Mouse (Mus musculus) lung, postnatal 4 days (tissue): Measurements from ENCODE around the gene Kif6.

Source experiments
- DNase-seq, 2 experiments: peaks; one replicate each; pipeline ENCODE4 v3.0.0; 2021

The Kif6 gene

DNA sequence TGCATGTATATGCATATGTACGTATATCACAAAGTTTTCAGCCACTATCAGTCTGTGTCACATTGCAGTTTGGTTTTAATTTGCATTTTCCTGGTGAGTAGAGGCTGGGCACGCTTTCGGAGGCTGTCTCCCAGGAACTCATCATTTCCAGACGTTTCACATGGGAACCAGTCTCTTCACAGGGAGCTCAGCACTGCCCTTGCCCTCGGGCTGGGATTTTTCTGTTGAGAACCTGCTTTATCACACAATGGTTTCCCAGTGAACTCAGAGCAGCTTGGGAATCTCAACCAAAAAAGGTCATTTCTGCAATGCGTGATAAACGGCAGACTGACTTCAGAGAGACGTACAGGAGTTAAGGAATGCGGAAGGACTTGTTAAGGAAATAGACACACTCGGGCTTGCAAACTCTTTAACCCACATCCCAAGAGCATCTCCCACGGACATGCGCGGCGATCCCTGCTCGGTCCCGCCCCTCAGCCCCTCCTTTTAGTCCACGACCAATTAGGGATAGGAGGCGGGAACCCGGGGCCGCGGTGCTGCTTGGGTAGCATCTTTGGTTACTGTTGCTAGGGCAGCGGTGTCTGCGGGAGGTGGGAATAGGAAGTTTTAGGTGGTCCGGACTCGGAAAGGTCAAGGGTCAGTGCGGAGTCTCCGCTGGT lies at the start of gene Kif6:
Kif6 (plus strand) TSS at position 560 of the 659 bp plus-strand sequence.
- peak; percentile 80 to 87 for DNase-seq

DNA sequence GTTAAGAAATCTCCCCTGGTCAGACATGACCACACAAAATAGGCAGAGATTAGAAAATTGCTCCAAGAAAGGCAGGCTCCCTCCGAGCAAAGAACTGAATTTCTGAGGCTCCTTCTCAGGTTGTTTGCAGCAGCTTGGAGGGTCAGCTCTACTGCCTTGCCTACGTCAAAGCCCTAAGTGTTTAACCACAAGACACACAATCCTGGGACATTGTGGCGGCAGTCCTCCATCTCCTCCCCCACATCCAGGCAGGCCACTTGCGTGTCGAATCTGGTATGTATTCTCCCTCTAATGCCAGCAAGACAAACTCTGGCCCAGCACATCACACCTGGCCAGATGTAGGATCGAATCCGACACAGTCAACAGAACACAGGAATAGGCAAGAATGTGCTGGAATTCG lies 46.2 kb upstream of the Kif6 start:
- peak; percentile 46 to 65 for DNase-seq

DNA sequence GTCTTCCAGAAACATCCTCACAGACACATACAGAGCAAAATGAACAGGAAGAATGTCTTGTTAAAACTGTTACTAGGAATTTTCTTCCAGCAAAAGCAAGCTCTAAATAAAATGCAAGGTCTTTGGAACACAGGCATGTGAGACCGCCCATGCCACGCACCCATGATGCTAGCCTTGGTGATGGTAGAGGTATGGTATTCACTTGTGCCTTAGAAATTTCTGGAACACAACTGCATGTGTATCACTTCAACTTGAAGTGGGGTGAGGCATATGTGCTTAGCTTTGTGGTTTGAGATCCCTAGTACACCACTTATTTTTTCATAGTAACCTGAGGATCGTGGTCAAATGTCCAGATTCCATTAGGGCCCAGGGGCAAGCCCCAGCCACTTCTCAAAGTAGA lies 37.6 kb upstream of the Kif6 start:
- DNase-seq = no peak

DNA sequence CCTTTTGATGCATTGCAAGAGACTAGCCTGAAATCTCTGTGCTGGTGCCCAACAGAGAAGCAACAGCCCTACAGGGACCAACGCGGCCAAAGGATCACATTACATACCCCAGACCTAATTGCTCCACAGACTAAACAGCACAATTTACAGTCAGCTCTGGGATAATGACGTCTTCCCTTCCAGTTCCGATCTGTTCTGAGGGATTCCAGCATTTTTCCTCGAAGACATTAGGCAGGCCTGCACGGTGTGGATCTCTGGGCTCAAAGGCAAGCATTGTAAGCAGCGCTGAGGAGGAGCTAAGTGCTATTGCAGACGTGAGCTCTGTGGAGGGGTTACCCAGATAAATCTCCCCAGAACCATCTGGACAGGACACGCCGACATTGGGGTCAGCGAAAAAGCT lies 32.5 kb upstream of the Kif6 start:
- DNase-seq = no peak

DNA sequence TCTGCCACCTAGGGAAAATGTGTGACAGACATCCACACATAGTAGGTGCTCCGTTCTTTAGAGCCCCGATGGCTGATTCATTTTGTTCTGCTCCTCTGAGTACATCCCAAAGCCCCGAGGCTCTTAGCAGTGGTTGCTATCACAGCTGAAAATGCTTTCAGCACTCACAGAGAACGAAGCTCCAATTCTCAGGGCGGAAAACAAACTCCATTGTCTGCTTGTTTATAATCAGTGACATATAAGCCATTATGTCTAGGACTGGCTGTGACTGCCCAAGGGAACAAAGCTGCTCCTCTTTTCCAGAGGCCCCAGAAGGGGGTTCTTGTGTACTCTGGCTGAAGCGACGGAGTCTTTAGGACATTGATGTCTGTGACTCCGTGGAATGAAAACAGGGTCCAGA lies 24.9 kb upstream of the Kif6 start:
- DNase-seq = no peak

DNA sequence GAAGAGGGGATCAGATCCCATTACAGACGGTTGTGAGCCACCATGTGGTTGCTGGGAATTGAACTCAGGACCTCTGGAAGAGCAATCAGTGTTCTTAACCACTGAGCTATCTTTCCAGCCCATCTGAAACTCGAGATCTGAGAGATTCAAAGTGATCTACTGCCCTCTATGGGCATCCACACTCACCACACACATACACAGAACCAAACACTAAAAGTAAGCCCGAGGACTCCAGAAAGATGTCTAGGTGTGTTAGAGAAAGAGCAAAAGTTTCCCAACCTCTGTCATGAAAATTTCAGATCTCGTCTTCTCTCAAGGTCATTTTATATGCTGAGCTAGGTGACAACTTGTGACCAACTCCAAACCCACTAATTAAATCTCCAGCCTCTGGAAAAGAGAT lies 9.5 kb upstream of the Kif6 start:
- no peak for DNase-seq

DNA sequence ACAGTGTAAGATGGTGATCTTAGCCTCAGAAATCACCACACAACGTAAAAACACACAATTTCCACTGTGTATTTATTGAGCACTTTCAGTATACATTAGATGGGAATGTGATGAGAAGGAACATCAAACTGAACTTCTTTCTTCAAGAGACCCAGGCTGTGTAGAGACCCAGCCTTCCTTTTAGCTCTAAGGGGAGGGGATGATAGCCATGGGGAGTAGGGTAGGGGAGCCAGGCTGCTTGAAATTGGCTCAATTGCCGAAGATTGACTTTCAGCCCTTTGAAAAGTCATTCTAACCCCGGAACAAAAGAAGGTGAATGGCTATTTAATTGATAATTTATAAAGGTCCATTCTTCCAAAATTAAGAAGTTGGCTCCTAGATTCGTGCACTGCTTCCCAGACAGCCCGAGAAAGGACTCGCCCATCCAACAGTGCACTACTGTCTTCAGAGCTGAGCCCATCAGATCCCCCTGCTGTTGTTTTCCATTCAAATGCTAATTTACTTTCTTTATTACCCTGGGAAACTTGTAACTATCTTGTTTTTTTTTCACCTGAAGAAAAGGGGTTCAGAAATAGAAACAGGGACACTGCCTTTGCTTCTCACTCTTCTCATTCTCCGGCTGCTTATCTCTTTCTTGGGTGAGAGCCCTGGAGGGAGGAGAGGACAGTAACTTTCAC lies 7.4 kb upstream of the Kif6 start:
- no peak for DNase-seq

DNA sequence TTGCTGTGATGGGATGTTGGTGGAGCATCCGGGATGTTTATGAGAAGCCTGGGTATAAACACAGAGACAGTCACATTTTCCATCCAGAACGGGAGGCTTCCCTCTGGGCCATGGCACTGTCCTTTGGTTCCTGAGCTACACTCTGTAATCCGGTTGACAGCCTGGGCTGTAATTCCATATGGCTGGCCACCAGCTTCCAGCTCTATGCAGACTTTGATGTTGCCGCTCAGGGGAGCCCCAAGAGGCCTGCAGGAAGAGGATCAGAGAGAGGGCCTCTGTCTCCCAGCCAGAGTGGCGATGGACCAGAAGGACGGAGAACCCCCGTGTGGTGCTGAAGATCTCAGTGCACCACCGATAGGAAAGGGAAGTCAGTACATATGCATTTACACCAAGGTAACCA lies 4.6 kb upstream of the Kif6 start:
- DNase-seq = peak; percentile 13 to 32

DNA sequence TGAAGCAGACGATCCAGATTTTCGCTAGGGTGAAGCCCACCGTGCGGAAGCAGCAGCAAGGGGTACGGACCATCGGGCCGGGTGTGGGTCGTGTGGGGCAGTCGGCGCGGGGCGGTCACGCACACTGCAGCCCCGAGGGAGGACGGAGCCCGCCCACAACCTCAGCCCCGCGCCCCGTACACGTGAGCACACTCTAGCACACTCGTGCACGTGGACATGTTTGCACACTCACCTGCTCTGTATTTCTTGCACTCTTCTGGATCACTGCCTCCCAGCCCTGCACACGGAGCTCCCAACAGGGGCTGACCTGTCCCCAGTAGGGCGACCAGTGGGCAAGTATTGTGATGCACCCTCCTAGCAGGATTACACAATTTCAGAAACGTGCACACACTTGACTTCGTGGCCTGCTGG lies 310 bp downstream of the Kif6 start:
- no peak for DNase-seq

DNA sequence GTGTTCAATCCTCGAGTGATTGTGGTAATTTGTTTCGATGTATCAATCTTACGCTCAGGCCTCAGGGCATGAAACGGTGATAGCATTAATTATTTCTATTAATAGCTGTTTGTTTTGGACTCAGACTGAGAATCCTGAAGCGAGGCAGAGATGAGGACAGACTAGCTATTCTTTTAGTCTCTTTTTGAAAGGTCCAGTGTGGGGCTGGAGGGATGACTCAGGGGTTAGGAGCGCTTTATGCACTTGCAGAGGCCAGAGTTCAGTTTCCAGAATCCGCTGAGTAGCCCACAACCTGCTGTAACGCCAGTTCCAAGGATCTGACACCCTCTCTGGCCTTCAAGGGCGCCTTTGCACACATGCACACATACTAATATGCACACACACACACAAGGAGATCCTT lies 9.6 kb downstream of the Kif6 start:
- no peak for DNase-seq

DNA sequence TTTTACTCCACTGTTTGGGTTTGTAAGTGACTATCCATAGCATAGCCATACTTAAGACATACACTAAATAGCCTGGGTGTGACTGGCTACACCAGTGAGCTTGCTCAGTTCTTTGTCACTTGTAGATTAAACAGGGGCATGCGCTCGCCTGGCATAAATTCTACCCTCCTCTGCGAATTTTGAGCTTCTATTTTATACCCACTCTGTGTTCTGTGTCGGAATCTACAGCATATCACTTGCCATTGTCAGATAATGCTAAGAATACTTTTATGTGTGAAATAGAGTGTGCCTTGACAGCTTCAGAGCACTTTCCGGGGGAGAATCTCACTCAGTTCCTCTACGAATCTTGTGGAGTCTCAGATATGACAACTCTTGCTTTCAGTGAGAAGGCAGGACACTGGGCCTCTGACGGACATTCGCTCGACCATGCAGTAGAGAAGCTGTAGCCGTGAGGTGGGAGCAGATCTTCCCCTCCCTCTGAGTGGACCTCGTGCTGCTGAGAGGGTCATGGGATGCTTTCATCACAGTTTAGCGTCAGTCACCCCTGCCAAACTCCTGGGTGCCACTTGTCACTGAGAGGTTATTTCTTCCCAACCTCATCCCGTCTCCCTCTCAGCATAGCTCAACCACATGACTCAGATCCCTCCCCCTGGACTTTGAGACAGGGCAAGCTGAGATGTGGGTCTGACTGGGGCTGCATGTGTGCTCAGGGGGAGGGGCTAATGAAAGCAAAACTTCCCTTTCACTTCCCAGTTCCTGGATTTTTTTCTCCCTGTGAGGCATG lies 12.3 kb downstream of the Kif6 start:
- no peak for DNase-seq

DNA sequence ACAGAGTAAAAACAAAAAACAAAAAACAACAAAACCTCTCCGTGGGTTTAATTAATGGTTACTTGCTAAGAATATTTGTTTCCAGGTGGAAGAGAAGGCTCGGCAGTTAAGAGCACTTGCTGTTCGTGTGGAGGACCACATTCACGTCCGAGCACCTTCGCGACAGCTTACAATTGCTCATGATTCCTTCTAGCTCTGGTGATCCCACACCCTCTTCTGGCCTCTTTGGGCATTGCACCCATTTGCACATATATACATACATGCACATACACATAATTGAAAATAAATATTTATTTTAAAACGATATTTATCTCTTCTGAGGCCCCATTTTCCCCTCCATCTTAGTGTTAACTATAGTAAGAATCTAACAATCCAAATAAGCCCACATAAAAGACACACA lies 13.9 kb downstream of the Kif6 start:
- no peak for DNase-seq

DNA sequence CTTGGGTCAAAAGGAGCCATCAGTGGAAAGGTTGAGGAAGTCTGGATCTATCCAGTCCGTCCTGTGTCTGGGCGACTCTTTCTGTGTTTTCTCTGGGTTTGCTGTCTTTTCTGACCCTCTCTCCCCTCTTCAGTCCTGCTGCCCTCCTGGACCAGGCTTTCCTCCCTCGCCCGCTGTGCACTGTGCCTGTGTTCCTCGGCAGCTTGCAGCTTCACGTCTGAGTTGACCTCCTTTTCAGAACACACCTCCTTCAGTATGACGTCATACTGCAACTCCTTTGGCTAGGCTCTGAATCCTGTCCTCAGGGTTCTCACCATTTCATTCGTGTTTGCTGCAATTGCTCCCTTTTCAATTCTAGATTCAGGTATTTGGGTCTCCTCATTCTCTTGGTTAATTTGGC lies 18.1 kb downstream of the Kif6 start:
- no peak for DNase-seq

DNA sequence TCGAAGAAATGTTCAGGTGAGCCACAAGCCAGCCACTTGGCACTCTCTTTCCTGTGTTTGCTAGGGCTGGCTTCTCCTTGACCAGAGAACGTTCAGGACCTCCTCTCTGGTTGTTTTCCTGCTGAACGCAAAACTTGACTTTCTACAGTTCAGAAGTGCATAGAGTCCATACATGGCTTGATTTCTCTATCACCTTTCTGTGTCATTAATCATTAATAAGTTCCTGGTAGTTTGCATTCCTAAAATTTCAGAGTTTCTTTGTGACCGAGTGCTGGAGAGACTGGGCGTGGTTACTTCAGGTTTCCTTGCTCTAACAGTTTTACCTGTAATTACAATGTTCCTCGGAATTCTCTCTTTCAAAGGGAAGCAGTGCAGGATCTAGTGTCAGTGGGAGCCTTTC lies 27.0 kb downstream of the Kif6 start:
- no peak for DNase-seq

DNA sequence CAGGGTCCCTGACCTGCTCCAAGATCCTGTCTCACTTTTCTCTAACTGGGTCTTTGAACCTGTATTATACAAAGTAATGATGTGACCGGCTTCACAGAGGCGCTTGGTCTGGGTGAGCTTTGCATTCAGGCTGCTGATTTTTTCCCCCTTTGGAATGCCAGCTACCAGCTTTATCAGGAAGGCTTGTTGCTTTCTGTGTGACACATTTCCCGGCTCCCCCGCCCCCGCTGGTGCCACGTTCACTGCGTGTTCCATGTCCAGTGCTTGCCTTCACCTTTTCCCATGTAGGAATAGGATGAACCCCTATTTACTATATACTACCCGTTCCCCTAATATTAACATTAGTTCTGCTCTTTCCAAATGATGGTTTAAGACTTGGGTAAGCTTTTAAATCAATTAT lies 27.4 kb downstream of the Kif6 start:
- no peak for DNase-seq

DNA sequence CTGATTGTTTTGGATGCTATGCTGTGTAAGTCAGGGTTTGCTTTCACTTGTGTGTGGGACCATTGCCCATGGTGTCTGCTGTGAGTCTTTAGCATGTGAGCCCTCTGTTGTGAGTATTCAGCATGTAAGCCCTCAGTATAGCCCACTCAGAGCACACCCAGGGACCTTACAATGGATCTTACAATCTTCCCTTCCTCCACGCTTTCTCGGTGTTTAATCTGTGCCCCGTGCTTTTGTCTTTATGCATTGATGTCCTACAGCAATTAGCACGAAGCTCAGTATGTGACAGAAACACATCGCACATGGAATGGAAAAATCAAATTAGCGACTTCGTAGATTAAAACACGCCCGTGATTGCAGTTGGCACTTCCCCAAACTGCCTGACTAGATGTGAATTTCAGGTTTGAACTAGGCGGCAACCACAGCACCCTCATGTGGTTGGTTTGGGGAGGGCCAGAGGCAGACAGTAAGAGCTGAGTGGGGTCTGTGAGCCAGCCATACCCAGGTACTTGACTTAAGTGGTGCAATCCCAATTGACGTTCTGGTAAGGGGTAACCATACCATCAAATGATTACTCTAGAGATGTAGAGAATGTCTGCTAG lies 28.1 kb downstream of the Kif6 start:
- peak in 1 of 2 experiments; percentile 28 for DNase-seq

DNA sequence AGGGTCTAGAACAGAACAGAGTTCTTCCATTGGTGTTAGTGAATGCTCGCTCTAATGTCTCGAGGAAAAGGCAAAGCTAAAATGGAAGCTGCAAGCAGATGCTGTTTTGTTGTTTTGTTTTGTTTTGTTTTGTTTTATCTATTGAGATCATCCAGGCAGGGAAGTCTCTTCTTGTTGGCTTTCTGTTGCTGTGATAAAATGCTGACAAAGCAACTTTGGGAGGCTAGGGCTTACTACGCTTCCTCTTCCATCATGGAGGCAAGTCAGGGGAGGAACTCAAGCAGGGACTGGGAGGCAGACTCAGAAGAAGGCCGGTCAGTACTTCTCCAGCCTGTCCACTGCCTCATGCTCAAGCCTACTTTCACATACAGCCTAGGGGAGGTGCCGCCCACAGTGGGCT lies 31.3 kb downstream of the Kif6 start:
- no peak for DNase-seq

DNA sequence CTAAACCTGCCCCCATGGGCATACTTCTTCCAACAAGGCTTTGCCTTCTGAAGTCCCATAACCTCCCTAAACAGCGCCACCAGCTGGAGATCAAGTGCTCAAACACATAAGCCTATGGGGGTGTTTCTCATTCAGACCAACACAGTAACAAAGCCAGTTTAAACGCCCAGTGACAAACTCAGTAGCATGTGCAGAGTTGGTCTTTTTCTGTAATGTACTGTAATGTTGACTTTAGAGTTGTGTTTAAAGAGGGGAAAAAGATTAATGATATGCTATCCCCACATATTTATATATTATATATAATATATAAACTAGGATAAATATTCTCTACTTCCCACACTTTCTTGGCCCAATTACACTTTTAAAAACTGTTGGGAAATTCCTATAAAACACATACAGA lies 34.0 kb downstream of the Kif6 start:
- no peak for DNase-seq

DNA sequence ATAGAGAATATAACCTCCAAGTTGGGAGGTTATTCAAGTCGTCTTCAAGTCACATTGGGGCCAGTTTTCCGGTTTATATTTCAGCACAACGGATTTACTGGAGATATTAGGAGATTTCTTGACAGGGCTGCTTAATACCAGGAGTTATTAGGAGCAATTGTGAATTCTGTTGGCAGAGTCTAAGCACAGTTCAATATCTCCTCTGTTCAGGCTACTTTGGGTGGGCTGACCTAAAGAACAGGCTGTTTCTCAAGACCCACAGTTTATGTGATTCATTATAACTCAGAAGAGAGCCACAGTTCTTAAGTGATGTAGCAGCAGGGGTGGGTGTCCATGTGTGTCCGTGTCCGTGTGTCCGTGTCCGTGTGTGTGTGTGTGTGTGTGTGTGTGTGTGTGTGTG lies 34.5 kb downstream of the Kif6 start:
- DNase-seq = no peak

DNA sequence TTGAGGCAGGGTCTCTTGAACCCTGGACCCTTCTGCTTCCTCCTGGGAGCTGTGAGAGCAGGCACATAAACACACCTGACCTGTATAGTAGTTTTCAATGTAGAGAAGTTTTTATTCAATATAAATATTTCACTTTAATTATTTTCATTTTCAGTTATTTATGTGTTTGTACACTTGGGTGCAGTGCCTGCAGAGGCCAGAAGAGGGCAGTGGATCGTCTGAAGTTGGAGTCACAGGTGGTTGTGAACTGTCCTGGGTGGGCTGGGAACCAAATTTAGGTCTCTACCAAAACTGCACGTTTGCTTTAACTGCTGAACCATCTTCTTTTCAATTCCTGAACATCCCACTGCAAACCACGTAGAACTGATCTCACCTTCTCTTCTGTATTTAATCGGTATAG lies 35.4 kb downstream of the Kif6 start:
- DNase-seq = no peak

DNA sequence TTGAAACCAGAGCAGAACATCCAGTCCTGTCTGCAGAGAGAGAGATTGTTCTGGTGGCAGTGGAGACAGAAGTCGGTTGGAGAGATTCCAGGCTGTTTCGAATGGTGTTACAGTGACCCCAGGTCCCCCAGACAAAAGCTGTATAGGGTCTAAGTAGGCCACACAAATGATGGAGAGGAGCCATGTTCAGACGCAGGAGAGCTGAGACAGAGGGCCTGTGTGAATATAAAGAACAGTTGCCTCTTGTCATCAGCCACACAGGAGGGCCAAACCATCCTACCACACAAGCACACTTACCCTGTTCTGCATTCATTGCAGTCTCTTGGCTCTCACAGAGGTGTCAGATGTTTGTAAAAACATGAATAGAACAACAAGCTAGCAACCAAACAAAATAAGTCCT lies 37.4 kb downstream of the Kif6 start:
- DNase-seq = no peak

DNA sequence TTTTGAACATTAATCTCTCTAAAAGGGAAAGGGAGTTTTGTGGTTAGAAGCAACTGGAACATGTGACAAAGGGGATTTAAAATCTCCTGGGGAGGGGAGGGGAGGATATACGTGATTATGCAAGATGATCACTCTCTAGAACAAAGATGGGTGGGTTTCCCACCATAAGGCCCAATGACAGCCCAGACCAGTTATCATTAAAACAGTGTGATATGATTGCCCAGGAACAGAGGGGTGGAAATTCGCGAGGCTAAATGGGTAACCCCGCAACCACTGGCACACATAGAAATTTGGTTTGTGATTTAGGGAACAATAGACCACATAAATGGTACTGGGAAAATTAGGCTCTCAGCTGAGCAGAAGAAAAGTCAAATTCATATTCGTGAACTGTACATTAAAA lies 37.9 kb downstream of the Kif6 start:
- no peak for DNase-seq

DNA sequence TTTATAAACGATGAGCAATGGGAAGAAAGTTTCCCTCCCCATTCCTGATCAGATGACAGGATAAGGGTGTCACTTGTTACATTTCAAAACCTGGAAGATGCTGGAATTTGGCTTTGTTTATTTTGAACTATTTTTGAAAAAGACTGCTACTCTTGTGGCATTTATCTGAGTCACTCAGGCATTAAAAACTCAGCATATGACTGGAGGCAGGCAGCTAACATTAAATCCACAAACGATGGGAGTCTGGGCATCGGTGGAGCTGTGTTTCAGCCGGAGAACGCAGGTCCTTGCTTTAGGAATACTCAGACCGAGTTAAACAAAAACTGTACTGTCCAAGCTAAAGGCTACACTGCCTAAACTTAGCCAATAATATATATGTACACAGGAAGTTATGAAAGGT lies 46.7 kb downstream of the Kif6 start:
- DNase-seq = no peak

DNA sequence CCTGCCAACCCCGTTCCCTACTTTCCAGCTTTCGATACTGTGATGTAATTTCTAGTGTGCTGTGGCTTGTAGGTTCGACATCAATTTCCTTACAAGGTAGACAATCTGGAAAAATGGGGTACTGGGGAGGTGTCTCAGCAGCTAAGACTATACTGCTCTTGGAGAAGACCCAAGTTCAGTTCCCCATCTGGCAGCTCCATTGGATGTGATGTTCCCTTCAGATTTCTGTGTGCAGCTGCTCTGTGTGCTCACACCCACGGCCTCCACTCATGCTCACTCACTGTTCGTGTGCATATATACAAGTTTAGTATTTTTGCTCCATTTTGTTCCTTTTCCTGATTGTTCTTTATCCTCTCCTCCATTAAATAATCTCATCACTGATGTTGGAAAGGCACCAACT lies 51.8 kb downstream of the Kif6 start:
- no peak for DNase-seq
